Mouse (Mus musculus): ENCODE measurements around the gene Ipo13. TPM values are rescaled to one million over a fixed set of nuclear protein-coding genes. Genes with fewer than 3 reads are reported as not detected.

Ipo13 gene
- polyA plus RNA-seq, 1 experiment: 62.2 TPM

GRCm38 (mm10) chr4:117855146-117855545 is 59.7 kb downstream of the Ipo13 start:
- TF ChIP-seq MYOD1 (IDR thresholded peaks at IDR 0.05; ENCODE audit: control insufficient read depth in 1 of 3, insufficient read length in 2 of 3, low read depth in 2 of 3) (no peak), MYOG (IDR thresholded peaks at IDR 0.05; ENCODE audit: control insufficient read depth in 1 of 3, insufficient read depth in 1 of 3, insufficient read length in 2 of 3, low read depth in 2 of 3) (no peak), MAX (IDR thresholded peaks at IDR 0.05; ENCODE audit: low read depth) (no peak), TCF12 (IDR thresholded peaks at IDR 0.05; ENCODE audit: insufficient read depth, poor library complexity, severe bottlenecking) (no peak), REST (IDR thresholded peaks at IDR 0.05; ENCODE audit: insufficient read depth, insufficient read length) (no peak)
- Histone ChIP-seq H3K4me2 (ENCODE audit: low read depth) (no peak overlapping the region), H3K4me3 (no peak overlapping the region), H3ac (ENCODE audit: control insufficient read depth, insufficient read length) (no peak overlapping the region), H3K27me3 (ENCODE audit: control insufficient read depth, insufficient read depth, insufficient read length) (no peaks in the 10 kb centered on the region), H3K36me3 (ENCODE audit: control insufficient read depth, insufficient read depth) (peaks cover 20% of the 10 kb centered on the region), H3K79me2 (ENCODE audit: control insufficient read depth, insufficient read depth) (no peaks in the 10 kb centered on the region)

GRCm38 (mm10) chr4:117852152-117852868 is 62.5 kb downstream of the Ipo13 start:
- TF ChIP-seq MAX (IDR thresholded peaks at IDR 0.05; ENCODE audit: low read depth) (no peak), CEBPB (IDR thresholded peaks at IDR 0.05; ENCODE audit: insufficient read depth, poor library complexity, severe bottlenecking) (no peak), POLR2AphosphoS2 (IDR thresholded peaks at IDR 0.05; ENCODE audit: insufficient read length, low read depth) (no peak), MYOD1 (IDR thresholded peaks at IDR 0.05; ENCODE audit: control insufficient read depth in 1 of 3, insufficient read length in 2 of 3, low read depth in 2 of 3) (no peak), POLR2A (IDR thresholded peaks at IDR 0.05; ENCODE audit: insufficient read length, low read depth) (no peak), E2F4 (IDR thresholded peaks at IDR 0.05; ENCODE audit: insufficient read depth) (no peak), TCF3 (IDR thresholded peaks at IDR 0.05; ENCODE audit: insufficient read length, low read depth) (no peak), MYOG (IDR thresholded peaks at IDR 0.05; ENCODE audit: control insufficient read depth in 1 of 3, insufficient read depth in 1 of 3, insufficient read length in 2 of 3, low read depth in 2 of 3) (no peak), REST (IDR thresholded peaks at IDR 0.05; ENCODE audit: insufficient read depth, insufficient read length) (no peak), SRF (IDR thresholded peaks at IDR 0.05; ENCODE audit: control insufficient read depth, insufficient read length, low read depth) (no peak), USF1 (IDR thresholded peaks at IDR 0.05; ENCODE audit: low read depth) (no peak)
- H3ac ChIP-seq (ENCODE audit: control insufficient read depth, insufficient read length): no peak overlapping the region
- no peak overlapping the region for H3K4me2 ChIP-seq (ENCODE audit: low read depth)
- no peaks in the 10 kb centered on the region for H3K27me3 ChIP-seq (ENCODE audit: control insufficient read depth, insufficient read depth, insufficient read length)
- no peak overlapping the region for H3K4me3 ChIP-seq
- H3K36me3 ChIP-seq (ENCODE audit: control insufficient read depth, insufficient read depth): peaks cover 10% of the 10 kb centered on the region
- no peaks in the 10 kb centered on the region for H3K79me2 ChIP-seq (ENCODE audit: control insufficient read depth, insufficient read depth)

GRCm38 (mm10) chr4:117850871-117851270 is 63.9 kb downstream of the Ipo13 start:
- no peaks in the 10 kb centered on the region for H3K27me3 ChIP-seq (ENCODE audit: control insufficient read depth, insufficient read depth, insufficient read length)
- TF ChIP-seq REST (IDR thresholded peaks at IDR 0.05; ENCODE audit: insufficient read depth, insufficient read length) (no peak), POLR2A (IDR thresholded peaks at IDR 0.05; ENCODE audit: insufficient read length, low read depth) (no peak), TCF3 (IDR thresholded peaks at IDR 0.05; ENCODE audit: insufficient read length, low read depth) (no peak), CEBPB (IDR thresholded peaks at IDR 0.05; ENCODE audit: insufficient read depth, poor library complexity, severe bottlenecking) (no peak), MYOG (IDR thresholded peaks at IDR 0.05; ENCODE audit: control insufficient read depth in 1 of 3, insufficient read depth in 1 of 3, insufficient read length in 2 of 3, low read depth in 2 of 3) (no peak), SRF (IDR thresholded peaks at IDR 0.05; ENCODE audit: control insufficient read depth, insufficient read length, low read depth) (no peak), USF1 (IDR thresholded peaks at IDR 0.05; ENCODE audit: low read depth) (no peak), MYOD1 (IDR thresholded peaks at IDR 0.05; ENCODE audit: control insufficient read depth in 1 of 3, insufficient read length in 2 of 3, low read depth in 2 of 3) (no peak), POLR2AphosphoS2 (IDR thresholded peaks at IDR 0.05; ENCODE audit: insufficient read length, low read depth) (no peak), MAX (IDR thresholded peaks at IDR 0.05; ENCODE audit: low read depth) (no peak), E2F4 (IDR thresholded peaks at IDR 0.05; ENCODE audit: insufficient read depth) (no peak), TCF12 (IDR thresholded peaks at IDR 0.05; ENCODE audit: insufficient read depth, poor library complexity, severe bottlenecking) (no peak)
- peaks cover 14% of the 10 kb centered on the region for H3K36me3 ChIP-seq (ENCODE audit: control insufficient read depth, insufficient read depth)
- no peaks in the 10 kb centered on the region for H3K79me2 ChIP-seq (ENCODE audit: control insufficient read depth, insufficient read depth)
- H3ac ChIP-seq (ENCODE audit: control insufficient read depth, insufficient read length): no peak overlapping the region
- no peak overlapping the region for H3K4me3 ChIP-seq
- no peak overlapping the region for H3K4me2 ChIP-seq (ENCODE audit: low read depth)

GRCm38 (mm10) chr4:117850176-117850575 is 64.6 kb downstream of the Ipo13 start:
- Histone ChIP-seq H3ac (ENCODE audit: control insufficient read depth, insufficient read length) (no peak overlapping the region), H3K4me3 (no peak overlapping the region), H3K36me3 (ENCODE audit: control insufficient read depth, insufficient read depth) (peaks cover 20% of the 10 kb centered on the region), H3K79me2 (ENCODE audit: control insufficient read depth, insufficient read depth) (no peaks in the 10 kb centered on the region), H3K4me2 (ENCODE audit: low read depth) (no peak overlapping the region), H3K27me3 (ENCODE audit: control insufficient read depth, insufficient read depth, insufficient read length) (no peaks in the 10 kb centered on the region)
- TF ChIP-seq USF1 (IDR thresholded peaks at IDR 0.05; ENCODE audit: low read depth): no peak
- no peak for TF ChIP-seq TCF12 (IDR thresholded peaks at IDR 0.05; ENCODE audit: insufficient read depth, poor library complexity, severe bottlenecking)
- TF ChIP-seq MYOD1 (IDR thresholded peaks at IDR 0.05; ENCODE audit: control insufficient read depth in 1 of 3, insufficient read length in 2 of 3, low read depth in 2 of 3): no peak
- TF ChIP-seq E2F4 (IDR thresholded peaks at IDR 0.05; ENCODE audit: insufficient read depth): no peak

GRCm38 (mm10) chr4:117849506-117849905 is 65.3 kb downstream of the Ipo13 start:
- TF ChIP-seq POLR2AphosphoS2 (IDR thresholded peaks at IDR 0.05; ENCODE audit: insufficient read length, low read depth) (no peak), REST (IDR thresholded peaks at IDR 0.05; ENCODE audit: insufficient read depth, insufficient read length) (no peak), E2F4 (IDR thresholded peaks at IDR 0.05; ENCODE audit: insufficient read depth) (no peak), USF1 (IDR thresholded peaks at IDR 0.05; ENCODE audit: low read depth) (no peak), MYOD1 (IDR thresholded peaks at IDR 0.05; ENCODE audit: control insufficient read depth in 1 of 3, insufficient read length in 2 of 3, low read depth in 2 of 3) (no peak), CEBPB (IDR thresholded peaks at IDR 0.05; ENCODE audit: insufficient read depth, poor library complexity, severe bottlenecking) (no peak), TCF3 (IDR thresholded peaks at IDR 0.05; ENCODE audit: insufficient read length, low read depth) (no peak), MYOG (IDR thresholded peaks at IDR 0.05; ENCODE audit: control insufficient read depth in 1 of 3, insufficient read depth in 1 of 3, insufficient read length in 2 of 3, low read depth in 2 of 3) (no peak), POLR2A (IDR thresholded peaks at IDR 0.05; ENCODE audit: insufficient read length, low read depth) (no peak), SRF (IDR thresholded peaks at IDR 0.05; ENCODE audit: control insufficient read depth, insufficient read length, low read depth) (no peak), TCF12 (IDR thresholded peaks at IDR 0.05; ENCODE audit: insufficient read depth, poor library complexity, severe bottlenecking) (no peak)
- Histone ChIP-seq H3K4me3 (no peak overlapping the region), H3K36me3 (ENCODE audit: control insufficient read depth, insufficient read depth) (peaks cover 26% of the 10 kb centered on the region), H3K27me3 (ENCODE audit: control insufficient read depth, insufficient read depth, insufficient read length) (no peaks in the 10 kb centered on the region), H3K4me2 (ENCODE audit: low read depth) (no peak overlapping the region), H3ac (ENCODE audit: control insufficient read depth, insufficient read length) (no peak overlapping the region), H3K79me2 (ENCODE audit: control insufficient read depth, insufficient read depth) (no peaks in the 10 kb centered on the region)

Data from myocyte (in vitro differentiated cells).